In the genomic region with DNA sequence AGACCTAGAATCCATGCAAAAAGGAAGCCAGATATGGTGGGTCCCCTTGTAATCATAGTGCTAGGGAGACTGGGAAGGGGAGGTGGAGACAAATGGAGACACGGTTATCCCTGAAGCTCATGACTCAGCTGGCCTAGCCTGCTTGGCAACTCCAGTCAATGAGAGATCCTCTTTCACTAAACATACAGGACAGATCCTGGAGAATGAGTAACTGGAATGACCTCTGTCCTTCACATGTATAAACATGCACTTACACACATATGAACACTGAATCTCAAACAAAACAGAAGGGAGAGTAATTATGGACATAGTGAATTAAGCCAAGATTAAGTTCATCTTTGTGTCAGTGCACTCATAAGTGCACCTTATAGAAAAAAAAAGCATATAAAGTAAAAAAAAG, we compare ENCODE assay signal across 31 mouse cellular contexts. TPM values are rescaled to one million over a fixed set of nuclear protein-coding genes. Genes with fewer than 3 reads are reported as not detected.
"Had no signal": no experiment of that assay in that cellular context is flagged by ENCODE, and none has a peak within 500 bp of the region (broad histone marks: within the 10 kb centered on the region; RNA-seq: fewer than 3 reads in every experiment).

No protein-coding gene starts in this region.

- ATAC-seq: hindbrain, embryonic 16.5 days; inflammation-experienced regulatory T-cells, adult 6 months; intestine, embryonic 15.5 days; intestine, postnatal 0 days had no signal

- H3K9ac ChIP-seq: heart, embryonic 12.5 days; hindbrain, embryonic 12.5 days; hindbrain, embryonic 14.5 days; intestine, embryonic 15.5 days; limb, embryonic 12.5 days; liver, embryonic 13.5 days had no signal

- H3K4me3 ChIP-seq: gastrocnemius, adult 2 months; heart, embryonic 10.5 days; heart, embryonic 12.5 days; hindbrain, embryonic 10.5 days; hindbrain, embryonic 12.5 days; intestine, embryonic 15.5 days; layer of hippocampus, adult 2 months; left cerebral cortex, adult 2 months; limb, embryonic 10.5 days; limb, embryonic 12.5 days; liver, embryonic 13.5 days had no signal

- H3K27me3 ChIP-seq: heart, embryonic 12.5 days; hindbrain, embryonic 12.5 days; intestine, embryonic 15.5 days; liver, embryonic 13.5 days had no signal

- H3K36me3 ChIP-seq: heart, embryonic 10.5 days; heart, embryonic 12.5 days; hindbrain, embryonic 10.5 days; hindbrain, embryonic 12.5 days; intestine, embryonic 15.5 days; limb, embryonic 10.5 days; limb, embryonic 12.5 days; liver, embryonic 13.5 days had no signal

- H3K4me1 ChIP-seq: heart, embryonic 10.5 days; heart, embryonic 12.5 days; hindbrain, embryonic 10.5 days; hindbrain, embryonic 12.5 days; intestine, embryonic 15.5 days; limb, embryonic 10.5 days; limb, embryonic 12.5 days; liver, embryonic 13.5 days had no signal

- H3K4me2 ChIP-seq: heart, embryonic 12.5 days; hindbrain, embryonic 12.5 days; hindbrain, embryonic 14.5 days; intestine, embryonic 15.5 days; limb, embryonic 12.5 days; liver, embryonic 13.5 days had no signal

- H3K9me3 ChIP-seq: heart, embryonic 10.5 days; heart, embryonic 12.5 days; hindbrain, embryonic 10.5 days; hindbrain, embryonic 12.5 days; intestine, embryonic 15.5 days; limb, embryonic 10.5 days; limb, embryonic 12.5 days; liver, embryonic 13.5 days had no signal

- H3K27ac ChIP-seq: gastrocnemius, adult 2 months; heart, embryonic 10.5 days; hindbrain, embryonic 10.5 days; hindbrain, embryonic 12.5 days; hindbrain, embryonic 14.5 days; intestine, embryonic 15.5 days; layer of hippocampus, adult 2 months; left cerebral cortex, adult 2 months; limb, embryonic 10.5 days; limb, embryonic 12.5 days; liver, embryonic 13.5 days had no signal

- DNase-seq: gastrocnemius, adult 2 months; gastrocnemius, postnatal 10 days; gastrocnemius, postnatal 25 days; heart, adult 18-20 months; heart, postnatal 10 days; heart, postnatal 4 days; kidney, adult 18-20 months; kidney, adult 8-10 months; kidney, postnatal 10 days; kidney, postnatal 25 days; kidney, postnatal 4 days; liver, embryonic 13.5 days had no signal

RNA-seq across cellular contexts. Expression of a gene that starts 31.9 kb away (rescaled TPM):
- polyA plus RNA-seq: frontal cortex, adult 2 months; heart, embryonic 10.5 days; heart, embryonic 14.5 days; heart, embryonic 16.5 days; hindbrain, embryonic 12.5 days; hindbrain, embryonic 14.5 days; hindbrain, embryonic 16.5 days; inflammation-experienced regulatory T-cells, adult 6 months; intestine, embryonic 15.5 days; kidney, embryonic 14.5 days; kidney, embryonic 16.5 days; limb, embryonic 12.5 days had no signal

RNA-seq across cellular contexts. Expression of a gene that starts 32.9 kb away (rescaled TPM):
- polyA plus RNA-seq: frontal cortex, adult 2 months; heart, embryonic 10.5 days; heart, embryonic 12.5 days; heart, embryonic 14.5 days; heart, embryonic 16.5 days; hindbrain, embryonic 10.5 days; hindbrain, embryonic 12.5 days; hindbrain, embryonic 14.5 days; hindbrain, embryonic 16.5 days; inflammation-experienced regulatory T-cells, adult 6 months; intestine, embryonic 15.5 days; intestine, postnatal 0 days; kidney, embryonic 14.5 days; kidney, embryonic 16.5 days; limb, embryonic 10.5 days; limb, embryonic 12.5 days; limb, embryonic 14.5 days; liver, embryonic 13.5 days had no signal
